Mouse (Mus musculus) urinary bladder, postnatal 4 days (tissue): ENCODE measurements around the gene Cldn34c1.
"Not testable (repeated sequence)": the region's sequence is repeated elsewhere in the genome, so short reads cannot be mapped to it uniquely, and the experiment has no call there.

Experiments
- DNase-seq, 2 experiments: peaks; one replicate each; pipeline ENCODE4 v3.0.0; 2021 to 2022; ENCODE audit warnings: low spot score in 2 of 2

The Cldn34c1 gene

GRCm38 (mm10) chrX:123103291-123104260 lies at the start of gene Cldn34c1:
Gene Cldn34c1, plus strand, starts transcription at chrX:123103495.
- DNase-seq: peak; percentile 73 to 81

- DNase-seq: no peak
These were observed 15.9 kb upstream of the Cldn34c1 start for GRCm38 (mm10) chrX:123087441-123087840.

DNA sequence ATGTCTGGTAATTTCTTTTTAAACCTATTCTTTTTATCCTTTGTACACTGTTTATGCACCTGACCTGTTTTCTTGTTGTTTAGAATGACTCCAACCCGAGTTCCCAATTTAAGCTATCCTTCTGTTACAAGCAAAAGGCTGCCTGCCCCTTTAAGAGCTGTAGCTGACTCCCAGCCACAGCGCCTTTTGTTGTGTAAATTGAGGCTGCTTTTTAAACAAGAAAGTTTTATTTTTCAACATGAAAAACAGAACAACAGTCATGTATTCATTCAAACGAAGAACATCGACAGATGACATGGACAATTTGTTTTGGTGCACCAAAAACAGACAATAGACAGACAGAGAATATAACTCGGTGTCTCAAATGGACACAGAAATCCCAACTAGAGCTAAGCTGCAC lies 489 bp upstream of the Cldn34c1 start:
- DNase-seq: not testable (repeated sequence)

DNA sequence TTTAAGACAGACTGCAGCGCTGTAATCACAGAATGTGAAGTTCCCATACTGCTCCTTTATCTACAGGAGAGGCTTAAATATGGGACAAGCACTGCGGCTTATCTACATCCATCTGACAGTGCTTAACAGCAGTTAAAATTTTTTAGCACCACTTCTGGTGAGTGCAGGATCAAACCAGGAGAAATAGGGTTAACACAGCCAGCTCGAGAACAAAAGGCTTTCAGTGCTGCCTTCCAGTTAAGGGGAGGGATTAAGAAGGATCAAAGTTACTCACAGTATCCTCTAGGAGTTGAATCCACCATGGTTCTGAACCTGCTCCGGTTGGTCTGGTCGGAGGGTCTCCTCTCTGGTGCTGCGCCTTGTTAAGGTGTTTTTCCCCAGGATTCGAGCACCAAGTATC lies 1.4 kb downstream of the Cldn34c1 start:
- not testable (repeated sequence) for DNase-seq

GRCm38 (mm10) chrX:123222381-123222780 lies 119.1 kb downstream of the Cldn34c1 start, which contains the start of gene Srsx:
Gene Srsx, minus strand, starts transcription at chrX:123222481.
- DNase-seq: not testable (repeated sequence)
